8 mouse cellular contexts compared by ENCODE assay signal in the genomic region with DNA sequence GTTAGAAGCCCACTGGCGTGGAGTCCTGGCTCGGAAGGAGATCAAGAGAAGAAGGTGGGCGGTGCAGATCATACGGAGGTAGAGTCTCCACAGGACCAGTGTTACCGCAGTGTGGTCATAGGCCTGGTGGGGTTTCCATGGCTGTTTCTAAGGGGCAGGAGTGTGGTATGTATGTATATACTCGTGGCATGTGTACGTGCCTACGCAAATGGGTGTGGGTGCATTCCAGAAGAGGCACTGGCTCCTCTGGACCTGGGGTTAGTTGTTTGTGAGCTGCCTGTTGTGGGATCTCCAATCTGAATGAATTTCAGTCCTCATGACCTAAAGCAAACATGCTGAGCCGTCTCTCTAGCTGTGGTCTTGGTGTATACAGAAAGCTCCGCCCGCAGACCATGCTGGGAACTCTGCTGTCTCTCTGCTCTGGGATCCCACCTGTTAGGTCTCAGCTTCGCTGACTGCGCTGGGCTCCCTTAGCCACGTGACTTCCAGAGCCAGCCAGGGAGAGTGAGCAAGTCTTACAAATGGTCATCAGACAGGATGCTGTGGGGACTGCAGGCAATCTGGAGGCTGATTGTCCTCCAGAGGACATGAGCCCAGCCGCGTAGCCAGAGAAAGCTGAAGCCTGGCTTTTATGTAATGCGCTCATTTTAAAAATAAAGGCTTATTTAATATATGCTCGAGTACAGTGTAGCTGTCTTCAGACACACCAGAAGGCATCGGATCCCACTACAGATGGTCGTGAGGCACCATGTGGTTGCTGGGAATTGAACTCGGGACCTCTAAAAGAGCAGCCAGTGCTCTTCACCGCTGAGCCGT. TPM values are rescaled to one million over a fixed set of nuclear protein-coding genes. Genes with fewer than 3 reads are reported as not detected.
DNase-seq lines count a peak whose midpoint lies in the region; ATAC-seq lines count a peak whose summit lies in the region.

No protein-coding gene starts in this region.

- no peaks in the 10 kb centered on the region for H3K9me3 ChIP-seq in kidney, embryonic 15.5 days (replicated peaks)
- no peaks in the 10 kb centered on the region for H3K9me3 ChIP-seq in heart, embryonic 12.5 days (replicated peaks)
- H3K9me3 ChIP-seq in midbrain, embryonic 14.5 days (ENCODE audit: control insufficient read depth, low read length) = no peaks in the 10 kb centered on the region

- H3K9ac ChIP-seq in kidney, embryonic 15.5 days = no peak overlapping the region
- H3K9ac ChIP-seq in heart, embryonic 12.5 days = peak overlapping the region; percentile 45; the same call in 1 of the 2 replicates
- H3K9ac ChIP-seq in midbrain, embryonic 14.5 days (replicated peaks; ENCODE audit: low read length) = no peak overlapping the region

- H3K4me3 ChIP-seq in kidney, embryonic 15.5 days (replicated peaks) = peak overlapping the region; percentile 10; the same call in 1 of the 2 replicates
- 0 out of 2 replicates have a peak overlapping the region, but pooled peaks have one; percentile 9 for H3K4me3 ChIP-seq in heart, embryonic 12.5 days
- no peak overlapping the region for H3K4me3 ChIP-seq in midbrain, embryonic 14.5 days (replicated peaks; ENCODE audit: low read depth, low read length)

- peak; percentile 76 for ATAC-seq in kidney, embryonic 15.5 days (replicated peaks; ENCODE audit: low FRiP score)
- ATAC-seq in heart, embryonic 12.5 days (ENCODE audit: insufficient number of reproducible peaks, low FRiP score) = 0 out of 2 replicates have a peak, but pooled peaks have one; percentile 31
- no peak; the same call in 1 of the 2 replicates for ATAC-seq in midbrain, embryonic 14.5 days (ENCODE audit: low FRiP score, low TSS enrichment)
- ATAC-seq in monocyte, adult 5-6 weeks (replicated peaks; ENCODE audit: insufficient number of reproducible peaks, low FRiP score, low TSS enrichment, poor library complexity, severe bottlenecking) = no peak

- peaks cover 27% of the 10 kb centered on the region for H3K36me3 ChIP-seq in kidney, embryonic 15.5 days
- H3K36me3 ChIP-seq in heart, embryonic 12.5 days = peaks cover 32% of the 10 kb centered on the region; the same call in 1 of the 2 replicates
- peaks cover 26% of the 10 kb centered on the region for H3K36me3 ChIP-seq in midbrain, embryonic 14.5 days (ENCODE audit: control insufficient read depth, insufficient read depth, low read length)

- H3K4me1 ChIP-seq in kidney, embryonic 15.5 days = peaks cover 19% of the 10 kb centered on the region
- peaks cover 6% of the 10 kb centered on the region; the same call in 1 of the 2 replicates for H3K4me1 ChIP-seq in heart, embryonic 12.5 days (replicated peaks)
- no peaks in the 10 kb centered on the region for H3K4me1 ChIP-seq in midbrain, embryonic 14.5 days (ENCODE audit: control insufficient read depth, insufficient read depth, low read length)

- no peak for DNase-seq in kidney, adult 8-10 months
- DNase-seq in brain, adult 2 months (ENCODE audit: low read depth, low spot score) = peak; percentile 73
- peak; percentile 50 to 62 for DNase-seq in layer of hippocampus, postnatal 36 days
- DNase-seq in midbrain, embryonic 14.5 days = peak; percentile 45
- DNase-seq in adrenal gland, postnatal 14 days = no peak

- 49% methylated on average over 23 of the region's 23 CpGs for WGBS in kidney, embryonic 15.5 days
- WGBS in heart, embryonic 12.5 days = 49% methylated on average over 23 of the region's 23 CpGs
- WGBS in midbrain, embryonic 14.5 days = 55% methylated on average over 23 of the region's 23 CpGs

- no peaks in the 10 kb centered on the region for H3K27me3 ChIP-seq in kidney, embryonic 15.5 days
- H3K27me3 ChIP-seq in heart, embryonic 12.5 days (replicated peaks) = no peaks in the 10 kb centered on the region; the same call in 1 of the 2 replicates
- H3K27me3 ChIP-seq in midbrain, embryonic 14.5 days (ENCODE audit: control insufficient read depth, insufficient read depth, low read length) = no peaks in the 10 kb centered on the region

- peak overlapping the region; percentile 65 for H3K27ac ChIP-seq in kidney, embryonic 15.5 days
- no peak overlapping the region for H3K27ac ChIP-seq in heart, embryonic 12.5 days (ENCODE audit: poor library complexity, severe bottlenecking)
- no peak overlapping the region for H3K27ac ChIP-seq in midbrain, embryonic 14.5 days (replicated peaks; ENCODE audit: low read depth, low read length)

- peak overlapping the region; percentile 46 for H3K4me2 ChIP-seq in kidney, embryonic 15.5 days
- peak overlapping the region; percentile 47 for H3K4me2 ChIP-seq in heart, embryonic 12.5 days
- no peak overlapping the region for H3K4me2 ChIP-seq in midbrain, embryonic 14.5 days (ENCODE audit: low read length)

RNA-seq across cellular contexts. Expression of gene Kctd10, which starts 23.2 kb away (rescaled TPM):
- polyA plus RNA-seq in kidney, embryonic 15.5 days (2015; fragmentation: Nextera tagmentation; extraction: Ambion mirVana) = 93.4 and 101 TPM in 2 replicates
- polyA plus RNA-seq in heart, embryonic 12.5 days (2016; fragmentation: Nextera tagmentation; extraction: Ambion mirVana) = 108 and 111 TPM in 2 replicates
- 10 to 100 TPM; 47.5 to 48.3 TPM for total RNA-seq in layer of hippocampus, postnatal 36 days (2021)
- polyA plus RNA-seq in midbrain, embryonic 14.5 days (2014; fragmentation: Nextera tagmentation; extraction: Ambion mirVana) = 58.7 and 82.4 TPM in 2 replicates
- total RNA-seq in monocyte, adult 5-6 weeks (2017) = 86.5 to 90.0 TPM (median 87.5 TPM) in 3 replicates
- total RNA-seq in adrenal gland, postnatal 14 days (2021) = 65.5 and 75.1 TPM in 2 replicates

RNA-seq across cellular contexts. Expression of gene Ube3b, which starts 23.3 kb away (rescaled TPM):
- 40.6 and 43.8 TPM in 2 replicates for polyA plus RNA-seq in kidney, embryonic 15.5 days (2015; fragmentation: Nextera tagmentation; extraction: Ambion mirVana)
- polyA plus RNA-seq in heart, embryonic 12.5 days (2016; fragmentation: Nextera tagmentation; extraction: Ambion mirVana) = 57.0 and 63.3 TPM in 2 replicates
- 10 to 100 TPM; 78.0 to 81.6 TPM for total RNA-seq in layer of hippocampus, postnatal 36 days (2021)
- 42.7 and 49.2 TPM in 2 replicates for polyA plus RNA-seq in midbrain, embryonic 14.5 days (2014; fragmentation: Nextera tagmentation; extraction: Ambion mirVana)
- 22.0 to 38.0 TPM (median 27.7 TPM) in 3 replicates for total RNA-seq in monocyte, adult 5-6 weeks (2017)
- 61.5 and 74.2 TPM in 2 replicates for total RNA-seq in adrenal gland, postnatal 14 days (2021)

Comparison
In these comparisons a context has a peak if more than half of its experiments do, and no peak if none do; other contexts are left out.
1. ATAC-seq: peak in kidney, embryonic 15.5 days (single experiment) and heart, embryonic 12.5 days (single experiment); none in midbrain, embryonic 14.5 days (single experiment) and monocyte, adult 5-6 weeks (single experiment).
2. DNase-seq: peak in brain, adult 2 months (single experiment), layer of hippocampus, postnatal 36 days (2 of 2) and midbrain, embryonic 14.5 days (single experiment); none in kidney, adult 8-10 months (0 of 2) and adrenal gland, postnatal 14 days (single experiment).